Comparison of ENCODE assay signal across 18 mouse cellular contexts in the genomic region with DNA sequence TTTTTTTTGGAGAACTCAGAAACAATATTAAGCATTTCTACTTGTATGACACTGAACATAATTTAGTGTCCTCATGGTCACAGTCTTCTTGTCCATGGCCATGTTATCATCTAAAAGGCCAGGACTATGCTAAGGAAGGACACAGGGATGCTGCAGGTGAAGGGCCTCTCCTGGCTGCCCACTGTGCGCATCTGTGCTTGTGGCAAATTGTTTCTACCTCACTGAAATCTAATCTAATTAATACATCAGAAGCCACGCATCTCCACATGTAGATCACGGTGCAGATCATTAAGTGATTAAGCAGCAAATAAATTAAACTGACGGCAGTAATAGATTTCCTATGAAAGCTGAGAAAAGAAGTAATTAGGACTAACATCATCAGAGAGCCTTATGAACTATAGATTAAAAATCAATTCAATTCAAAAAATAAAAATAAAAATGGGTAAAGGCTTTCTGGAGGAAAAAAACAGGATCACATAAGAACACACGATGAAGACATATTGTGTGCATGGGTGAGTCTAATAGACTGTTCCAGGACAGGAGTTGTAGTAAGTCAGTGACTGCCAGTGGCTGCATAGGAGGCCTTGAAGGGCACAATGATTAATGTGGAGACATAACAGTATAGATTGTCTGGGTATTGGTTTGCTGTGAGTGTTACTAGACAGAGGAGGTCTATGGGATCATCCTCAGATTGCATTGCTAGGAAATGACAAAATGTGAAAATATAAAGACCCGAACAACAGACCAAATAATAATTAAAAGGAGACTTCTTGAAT.
"Had no signal": no experiment of that assay in that cellular context is flagged by ENCODE, and none has a peak within 500 bp of the region (broad histone marks: within the 10 kb centered on the region; RNA-seq: fewer than 3 reads in every experiment).

No protein-coding gene starts in this region.

- H3K9ac ChIP-seq: limb, embryonic 12.5 days; liver, embryonic 13.5 days; liver, postnatal 0 days; lung, embryonic 15.5 days; midbrain, embryonic 12.5 days had no signal

- ATAC-seq: liver, postnatal 0 days had no signal

- H3K27ac ChIP-seq: kidney, postnatal 0 days; layer of hippocampus, adult 2 months; limb, embryonic 12.5 days; liver, embryonic 13.5 days; lung, embryonic 15.5 days; macrophage; midbrain, embryonic 12.5 days had no signal

- H3K4me2 ChIP-seq: limb, embryonic 12.5 days; liver, embryonic 13.5 days; lung, embryonic 15.5 days; midbrain, embryonic 12.5 days had no signal

- H3K9me3 ChIP-seq: limb, embryonic 12.5 days; liver, embryonic 13.5 days; lung, embryonic 15.5 days; megakaryocyte, embryonic 14.5 days; midbrain, embryonic 12.5 days had no signal

- H3K27me3 ChIP-seq: limb, embryonic 12.5 days; liver, embryonic 13.5 days; lung, embryonic 15.5 days; megakaryocyte, embryonic 14.5 days; midbrain, embryonic 12.5 days had no signal

- H3K4me1 ChIP-seq: limb, embryonic 12.5 days; liver, embryonic 13.5 days; lung, embryonic 15.5 days; megakaryocyte, embryonic 14.5 days; midbrain, embryonic 12.5 days had no signal

- H3K36me3 ChIP-seq: liver, embryonic 13.5 days; lung, embryonic 15.5 days; midbrain, embryonic 12.5 days had no signal

- H3K4me3 ChIP-seq: layer of hippocampus, adult 2 months; limb, embryonic 12.5 days; liver, embryonic 13.5 days; lung, embryonic 15.5 days; megakaryocyte, embryonic 14.5 days; midbrain, embryonic 12.5 days had no signal

- DNase-seq: kidney, adult 9 months; kidney, postnatal 36 days; liver; liver, embryonic 13.5 days; liver, postnatal 0 days; lung, postnatal 14 days; retina, postnatal 1 day; right cerebral cortex, postnatal 4 days; spleen, adult 18-20 months; thymus, adult 18-20 months; thymus, postnatal 14 days had no signal
